Mouse (Mus musculus) lung, embryonic 15.5 days (tissue): ENCODE measurements at regions not wholly inside any gene's neighbourhood (a gene's known extent, or its start where the extent isn't known, plus 50 kb on each side); places are given as distances from the start of the nearest gene placed in this dataset.
A peak's percentile ranks its signal among the peaks of the same experiment; 100 is the strongest.

ENCODE experiments used
- ATAC-seq: fragments of 200-750 bp; cut with Nextera tagmentation; 2 replicates; pipeline ENCODE4 v1.8.0; 2017; ENCODE audit warnings: moderate number of reproducible peaks, borderline replicate concordance; ENCODE audit not compliant: low FRiP score, low TSS enrichment; ENCODE audit errors: extremely low read depth
- H3K27ac ChIP-seq: fragments of 300-500 bp; sonication (generic); 2 replicates; pipeline ENCODE4 v1.5.1; 2015; ENCODE audit warnings: moderate library complexity, mild to moderate bottlenecking, inconsistent platforms
- H3K27me3 ChIP-seq: fragments of 300-500 bp; sonication (generic); 2 replicates; pipeline ENCODE4 v1.6.1; 2015; ENCODE audit warnings: inconsistent platforms
- H3K36me3 ChIP-seq: fragments of 300-500 bp; sonication (generic); 2 replicates; pipeline ENCODE4 v1.6.1; 2015; ENCODE audit warnings: inconsistent platforms
- H3K4me1 ChIP-seq: fragments of 300-500 bp; sonication (generic); 2 replicates; pipeline ENCODE4 v1.6.1; 2015; ENCODE audit warnings: inconsistent platforms
- H3K4me2 ChIP-seq: fragments of 300-500 bp; sonication (generic); 2 replicates; pipeline ENCODE4 v1.6.1; 2015; ENCODE audit warnings: inconsistent platforms, mild to moderate bottlenecking, moderate library complexity
- H3K4me3 ChIP-seq: fragments of 300-500 bp; sonication (generic); 2 replicates; pipeline ENCODE4 v1.5.1; 2015; ENCODE audit warnings: mild to moderate bottlenecking, inconsistent platforms
- H3K9ac ChIP-seq: fragments of 300-500 bp; sonication (generic); 2 replicates; pipeline ENCODE4 v1.6.1; 2015; ENCODE audit warnings: inconsistent platforms
- H3K9me3 ChIP-seq: fragments of 300-500 bp; sonication (generic); 2 replicates; pipeline ENCODE4 v1.6.1; 2016; ENCODE audit warnings: inconsistent platforms
- WGBS: fragments of 180-500 bp; shearing (Covaris S2); methylation state at CpG from one replicate; pipeline ENCODE4 v1.1.7; 2015; 5-methylcytosine and 5-hydroxymethylcytosine counted together

DNA sequence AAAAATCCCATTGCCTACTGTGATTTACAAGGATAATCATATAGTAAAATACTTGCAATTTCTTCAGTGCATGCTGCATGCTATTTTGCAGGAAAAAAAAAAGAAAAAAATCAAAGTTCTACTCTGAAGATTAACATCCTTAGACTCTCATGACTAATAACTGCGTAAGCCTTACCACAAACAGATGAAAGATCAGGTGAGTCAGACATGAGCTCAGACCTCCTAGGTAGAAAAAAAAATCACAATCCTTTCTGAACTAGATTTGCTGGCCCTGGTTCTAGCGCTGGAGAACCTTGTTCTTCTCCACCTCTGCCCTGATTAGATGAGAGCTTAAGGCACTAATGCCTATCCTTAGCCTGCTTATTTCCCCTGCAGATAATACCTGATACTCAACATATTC lies 96.1 kb upstream of the Snap25 start:
- Histone ChIP-seq H3K27ac (no peak overlapping the region), H3K9ac (no peak overlapping the region), H3K27me3 (no peaks in the 10 kb centered on the region), H3K4me1 (no peaks in the 10 kb centered on the region), H3K4me2 (no peak overlapping the region), H3K36me3 (no peaks in the 10 kb centered on the region), H3K9me3 (no peaks in the 10 kb centered on the region), H3K4me3 (no peak overlapping the region)
- no peak for ATAC-seq
- WGBS: 78% methylated on average over 2 of the region's 2 CpGs

DNA sequence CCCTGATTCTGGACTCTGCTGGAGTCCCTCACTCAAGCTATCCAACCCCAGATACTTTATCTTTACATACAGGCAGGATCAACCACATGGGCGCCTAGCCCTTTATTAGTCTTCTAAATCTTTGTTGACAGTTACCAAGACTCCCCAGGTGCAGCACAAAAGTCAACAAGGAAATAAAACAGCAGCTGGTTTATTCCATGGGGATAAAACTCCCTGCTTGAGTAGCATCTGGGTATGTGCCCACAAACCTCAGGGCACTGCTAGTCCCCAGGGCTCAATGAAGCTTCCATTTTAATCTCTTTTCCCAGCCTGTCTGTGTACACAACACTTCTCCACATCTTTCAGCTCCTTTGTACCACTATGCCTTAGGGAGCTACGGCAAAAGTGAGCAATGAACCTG lies 95.1 kb upstream of the Snap25 start:
- H3K4me2 ChIP-seq: no peak overlapping the region
- WGBS: 39% methylated on average over 2 of the region's 2 CpGs
- H3K27ac ChIP-seq: no peak overlapping the region
- H3K4me1 ChIP-seq: no peaks in the 10 kb centered on the region
- H3K9ac ChIP-seq: no peak overlapping the region
- H3K27me3 ChIP-seq: no peaks in the 10 kb centered on the region
- ATAC-seq: no peak
- no peak overlapping the region for H3K4me3 ChIP-seq
- no peaks in the 10 kb centered on the region for H3K9me3 ChIP-seq
- no peaks in the 10 kb centered on the region for H3K36me3 ChIP-seq

DNA sequence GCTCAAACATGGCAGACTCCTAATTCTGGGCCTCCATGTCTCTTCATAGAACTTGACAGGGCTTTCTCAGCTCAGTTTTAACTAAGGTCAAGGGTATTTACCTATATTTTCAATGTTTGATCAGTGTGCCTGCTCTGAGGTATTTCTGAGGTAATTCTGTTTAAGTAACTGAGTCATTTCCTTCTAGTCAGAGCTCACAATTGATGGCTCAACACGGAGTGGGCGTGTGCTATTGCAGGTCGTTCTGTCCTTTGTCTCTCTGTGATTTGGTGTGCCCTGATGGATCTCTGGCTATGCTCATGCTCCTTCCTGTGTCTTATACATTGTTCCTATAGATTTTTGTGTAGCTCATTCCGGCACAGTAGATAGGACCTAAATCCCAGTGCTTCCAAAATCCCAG lies 92.9 kb upstream of the Snap25 start:
- H3K9me3 ChIP-seq: no peaks in the 10 kb centered on the region
- H3K36me3 ChIP-seq: no peaks in the 10 kb centered on the region
- no peak overlapping the region for H3K4me3 ChIP-seq
- no peaks in the 10 kb centered on the region for H3K27me3 ChIP-seq
- H3K27ac ChIP-seq: no peak overlapping the region
- H3K4me1 ChIP-seq: no peaks in the 10 kb centered on the region
- no peak for ATAC-seq
- H3K4me2 ChIP-seq: no peak overlapping the region
- WGBS: 46% methylated on average over 4 of the region's 4 CpGs
- no peak overlapping the region for H3K9ac ChIP-seq

DNA sequence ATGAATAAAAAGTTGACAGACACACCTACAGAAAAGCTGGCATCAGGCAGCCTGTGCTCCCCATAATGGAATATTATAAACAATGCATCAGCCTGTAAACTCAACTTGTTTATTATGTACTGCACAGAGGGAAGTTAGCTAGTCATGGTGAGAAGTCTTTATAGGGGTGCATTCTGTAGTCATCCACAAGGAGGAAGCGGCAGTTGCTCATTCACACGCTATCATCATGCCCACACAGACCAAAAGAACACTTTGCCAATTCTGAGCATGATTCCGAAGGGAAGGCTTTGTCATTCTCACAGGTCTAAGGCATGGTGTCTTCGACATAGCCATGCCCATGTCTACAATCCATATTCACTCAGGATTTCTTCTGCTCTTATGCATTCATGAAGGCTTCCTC lies 92.3 kb upstream of the Snap25 start:
- Histone ChIP-seq H3K4me2 (no peak overlapping the region), H3K27me3 (no peaks in the 10 kb centered on the region), H3K36me3 (no peaks in the 10 kb centered on the region), H3K4me1 (no peaks in the 10 kb centered on the region), H3K4me3 (no peak overlapping the region), H3K27ac (no peak overlapping the region), H3K9me3 (no peaks in the 10 kb centered on the region), H3K9ac (no peak overlapping the region)
- WGBS: 90% methylated on average over 4 of the region's 4 CpGs
- ATAC-seq: no peak

- WGBS: 43% methylated on average over 5 of the region's 5 CpGs
- H3K4me3 ChIP-seq: no peak overlapping the region
- no peaks in the 10 kb centered on the region for H3K36me3 ChIP-seq
- no peaks in the 10 kb centered on the region for H3K27me3 ChIP-seq
- ATAC-seq: no peak
- H3K4me2 ChIP-seq: no peak overlapping the region
- H3K27ac ChIP-seq: no peak overlapping the region
- H3K4me1 ChIP-seq: no peaks in the 10 kb centered on the region
- H3K9me3 ChIP-seq: no peaks in the 10 kb centered on the region
- no peak overlapping the region for H3K9ac ChIP-seq
Measured at GRCm38 (mm10) chr2:136623808-136624489, 89.3 kb upstream of the Snap25 start.

- no peaks in the 10 kb centered on the region for H3K36me3 ChIP-seq
- no peaks in the 10 kb centered on the region for H3K27me3 ChIP-seq
- no peak overlapping the region for H3K9ac ChIP-seq
- no peak overlapping the region for H3K4me3 ChIP-seq
- no peaks in the 10 kb centered on the region for H3K4me1 ChIP-seq
- ATAC-seq: no peak
- H3K27ac ChIP-seq: no peak overlapping the region
- H3K4me2 ChIP-seq: no peak overlapping the region
- no peaks in the 10 kb centered on the region for H3K9me3 ChIP-seq
Measured at GRCm38 (mm10) chr2:136624490-136624850, 88.8 kb upstream of the Snap25 start.

GRCm38 (mm10) chr2:136646917-136647316 lies 66.3 kb upstream of the Snap25 start:
- Histone ChIP-seq H3K4me3 (no peak overlapping the region), H3K36me3 (no peaks in the 10 kb centered on the region), H3K4me1 (no peaks in the 10 kb centered on the region), H3K9ac (no peak overlapping the region), H3K4me2 (no peak overlapping the region), H3K27ac (no peak overlapping the region), H3K27me3 (no peaks in the 10 kb centered on the region), H3K9me3 (no peaks in the 10 kb centered on the region)
- no peak for ATAC-seq
- WGBS: 81% methylated on average over 3 of the region's 3 CpGs

DNA sequence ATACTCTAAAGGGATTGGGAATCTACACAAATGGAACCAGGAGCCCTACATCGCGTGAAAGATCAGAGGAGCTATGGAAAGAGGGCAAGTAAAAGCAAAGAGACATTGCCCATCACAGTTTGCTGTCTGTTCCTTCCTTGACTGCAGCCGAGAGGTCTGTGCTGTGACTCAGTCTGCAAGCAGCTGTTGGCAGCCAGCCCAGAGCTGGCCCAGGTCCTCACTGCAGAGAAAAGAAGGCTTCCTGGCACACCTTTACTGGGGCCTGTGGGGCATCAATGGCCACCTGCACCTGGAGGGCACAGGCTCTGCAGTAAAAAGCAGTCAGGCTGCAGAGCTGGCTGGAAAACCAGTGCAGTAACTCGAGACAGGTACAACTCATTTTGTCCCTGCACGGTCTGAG lies 64.6 kb upstream of the Snap25 start:
- ATAC-seq: 0 out of 2 replicates have a peak, but pooled peaks have one; percentile 57
- Histone ChIP-seq H3K27ac (no peak overlapping the region), H3K4me1 (no peaks in the 10 kb centered on the region), H3K27me3 (no peaks in the 10 kb centered on the region), H3K36me3 (no peaks in the 10 kb centered on the region), H3K4me3 (no peak overlapping the region), H3K9ac (no peak overlapping the region), H3K9me3 (no peaks in the 10 kb centered on the region), H3K4me2 (no peak overlapping the region)
- 46% methylated on average over 5 of the region's 5 CpGs for WGBS

- H3K4me1 ChIP-seq: no peaks in the 10 kb centered on the region
- ATAC-seq: no peak
- H3K4me2 ChIP-seq: no peak overlapping the region
- H3K9ac ChIP-seq: no peak overlapping the region
- H3K4me3 ChIP-seq: no peak overlapping the region
- WGBS: 78% methylated on average over 1 of the region's 1 CpGs
- no peaks in the 10 kb centered on the region for H3K27me3 ChIP-seq
- no peak overlapping the region for H3K27ac ChIP-seq
- H3K36me3 ChIP-seq: no peaks in the 10 kb centered on the region
- no peaks in the 10 kb centered on the region for H3K9me3 ChIP-seq
Measured at GRCm38 (mm10) chr2:136650721-136651120, 62.5 kb upstream of the Snap25 start.

- ATAC-seq: no peak
- Histone ChIP-seq H3K27ac (no peak overlapping the region), H3K9ac (no peak overlapping the region), H3K27me3 (no peaks in the 10 kb centered on the region), H3K36me3 (no peaks in the 10 kb centered on the region), H3K9me3 (no peaks in the 10 kb centered on the region), H3K4me1 (no peaks in the 10 kb centered on the region), H3K4me2 (no peak overlapping the region), H3K4me3 (no peak overlapping the region)
- WGBS: 86% methylated on average over 5 of the region's 5 CpGs
Measured at GRCm38 (mm10) chr2:136652206-136653003, 60.8 kb upstream of the Snap25 start.
